Mouse (Mus musculus) gonadal fat pad, adult 2 months (tissue): ENCODE measurements around the gene Slc38a5. TPM values are rescaled to one million over a fixed set of nuclear protein-coding genes. Genes with fewer than 3 reads are reported as not detected.
"Not testable (repeated sequence)": the region's sequence is repeated elsewhere in the genome, so short reads cannot be mapped to it uniquely, and the experiment has no call there.

Experiments used
- DNase-seq: peaks from one replicate; pipeline ENCODE4 v3.0.0-alpha.2; 2012; ENCODE audit warnings: low read depth
- polyA plus RNA-seq: library from polyadenylated mRNA; depleted of rRNA; stranded (reverse); fragments of >200 nt; gene quantifications from 2 replicates; pipeline ENCODE4 v1.2.3, GENCODE M21; 2012; rRNA removed

Gene Slc38a5
- polyA plus RNA-seq, 1 experiment, result 2,149 TPM

- DNase-seq, result no peak
Observed at GRCm38 (mm10) chrX:8309302-8309701, 38.4 kb downstream of the Slc38a5 start.

- not testable (repeated sequence) for DNase-seq
Observed at GRCm38 (mm10) chrX:8314905-8315304, 44.0 kb downstream of the Slc38a5 start.

- no peak for DNase-seq
Observed at GRCm38 (mm10) chrX:8327124-8327523, 56.2 kb downstream of the Slc38a5 start, which contains the start of gene Ssxb10. Gene Ssxb10, plus strand, starts transcription at chrX:8327424.

Other genes with a start within 250 kb of the Slc38a5 start
- gene Suv39h1, start 196.4 kb upstream of the Slc38a5 start, polyA plus RNA-seq, result 16.0 and 16.5 TPM in 2 replicates
- gene Was, start 180.6 kb upstream of the Slc38a5 start, polyA plus RNA-seq, result 7.8 and 9.5 TPM in 2 replicates
- gene Wdr13, start 138.2 kb upstream of the Slc38a5 start, polyA plus RNA-seq, result 93.8 and 104 TPM in 2 replicates
- gene Rbm3, start 125.3 kb upstream of the Slc38a5 start, polyA plus RNA-seq, result 134 and 160 TPM in 2 replicates
- gene Tbc1d25, start 95.0 kb upstream of the Slc38a5 start, polyA plus RNA-seq, result 12.0 TPM in 2 replicates
- gene Ebp, start 77.6 kb upstream of the Slc38a5 start, polyA plus RNA-seq, result 68.5 and 99.7 TPM in 2 replicates
- gene Porcn, start 64.6 kb upstream of the Slc38a5 start, polyA plus RNA-seq, result 32.0 and 33.2 TPM in 2 replicates
- gene Ftsj1, start 18.7 kb upstream of the Slc38a5 start, polyA plus RNA-seq, result 42.3 and 43.6 TPM in 2 replicates
- gene Ssxb10, start 56.3 kb downstream of the Slc38a5 start, polyA plus RNA-seq, result not detected in 2 replicates
- gene Ssxb9, start 95.8 kb downstream of the Slc38a5 start, polyA plus RNA-seq, result not detected in 2 replicates
- gene Ssxb1, start 142.2 kb downstream of the Slc38a5 start, polyA plus RNA-seq, result not detected in 2 replicates
- gene Ssxb2, start 190.6 kb downstream of the Slc38a5 start, polyA plus RNA-seq, result not detected in 2 replicates